Mouse (Mus musculus) CH12.LX (cell line): ENCODE results near the gene Epas1. TPM values are rescaled to one million over a fixed set of nuclear protein-coding genes. Genes with fewer than 3 reads are reported as not detected.

Experiments used
- DNase-seq: peaks from one replicate; pipeline ENCODE4 v3.0.0-alpha.2; 2013; ENCODE audit errors: extremely low read depth
- H3K27ac ChIP-seq: 2 replicates; pipeline ENCODE4 v1.5.1; 2012; ENCODE audit warnings: low read depth, mild to moderate bottlenecking, control low read depth, moderate library complexity; ENCODE audit not compliant: insufficient read depth
- H3K27me3 ChIP-seq: replicated peaks from 2 replicates; pipeline ENCODE3; 2012; ENCODE audit warnings: inconsistent platforms
- H3K36me3 ChIP-seq, 2 experiments: replicated peaks in 1 of 2; 2 replicates each; pipeline versions ENCODE3 to v1.6.1; 2012; ENCODE audit warnings: inconsistent platforms in 1 of 2, low read length in 1 of 2, mild to moderate bottlenecking in 1 of 2, mixed read lengths in 1 of 2, moderate library complexity in 1 of 2; ENCODE audit not compliant: control insufficient read depth in 1 of 2, insufficient read depth in 1 of 2
- H3K4me1 ChIP-seq, 2 experiments: 2 replicates each; pipeline ENCODE4 v1.6.1; 2012; ENCODE audit warnings: inconsistent platforms in 1 of 2, moderate library complexity in 1 of 2; ENCODE audit not compliant: insufficient read depth in 2 of 2, control insufficient read depth in 1 of 2
- H3K4me2 ChIP-seq: 2 replicates; pipeline ENCODE4 v1.6.1; 2012; ENCODE audit warnings: low read depth, mild to moderate bottlenecking, control low read depth; ENCODE audit not compliant: poor library complexity, insufficient read depth, severe bottlenecking
- H3K4me3 ChIP-seq, 3 experiments: fragments of 150-350 bp in 1 of 3; sonication (generic) in 1 of 3; replicated peaks in 1 of 3; 2 replicates each; pipeline versions ENCODE3 to v1.5.1; 2011 to 2012; ENCODE audit warnings: low read depth in 2 of 3, low read length in 2 of 3, mild to moderate bottlenecking in 2 of 3, moderate library complexity in 2 of 3, control low read depth in 1 of 3, improper control_type of control experiment in 1 of 3, inconsistent platforms in 1 of 3, mixed read lengths in 1 of 3; ENCODE audit not compliant: poor library complexity in 1 of 3
- H3K79me2 ChIP-seq: replicated peaks from 2 replicates; pipeline ENCODE4 v1.6.1; 2012; ENCODE audit warnings: mild to moderate bottlenecking, moderate library complexity; ENCODE audit not compliant: control insufficient read depth, poor library complexity, insufficient read depth, severe bottlenecking; ENCODE audit errors: extremely low read depth
- H3K9ac ChIP-seq: 2 replicates; pipeline ENCODE4 v1.6.1; 2012; ENCODE audit warnings: low read depth, mild to moderate bottlenecking, control low read depth, moderate library complexity; ENCODE audit not compliant: insufficient read depth
- H3K9me3 ChIP-seq: replicated peaks from 2 replicates; pipeline ENCODE3; 2012; ENCODE audit warnings: low read length, inconsistent platforms, mixed read lengths
- CHD2 ChIP-seq: IDR thresholded peaks from 2 replicates; pipeline ENCODE4 v1.6.1; 2011; ENCODE audit warnings: low read length, improper control_type of control experiment
- CTCF ChIP-seq, 2 experiments: IDR thresholded peaks in 1 of 2; conservative IDR thresholded peaks in 1 of 2; 2 replicates each; pipeline ENCODE4 v1.5.1; 2011 to 2012; ENCODE audit warnings: low read depth in 2 of 2, low read length in 2 of 2, improper control_type of control experiment in 1 of 2, inconsistent platforms in 1 of 2, mild to moderate bottlenecking in 1 of 2, moderate library complexity in 1 of 2
- ELF1 ChIP-seq: IDR thresholded peaks from 2 replicates; pipeline ENCODE4 v1.6.1; 2014; ENCODE audit warnings: low read depth, mild to moderate bottlenecking, inconsistent platforms, low read length, improper control_type of control experiment
- EP300 ChIP-seq: IDR thresholded peaks from 2 replicates; pipeline ENCODE4 v1.6.1; 2011; ENCODE audit warnings: low read length, improper control_type of control experiment
- ETS1 ChIP-seq: conservative IDR thresholded peaks from 2 replicates; pipeline ENCODE4 v1.6.1; 2012; ENCODE audit warnings: low read depth, mild to moderate bottlenecking, inconsistent platforms, low read length, improper control_type of control experiment, moderate library complexity
- JUND ChIP-seq: conservative IDR thresholded peaks from 2 replicates; pipeline ENCODE4 v1.6.1; 2011; ENCODE audit warnings: low read depth, low read length, improper control_type of control experiment
- KAT2A ChIP-seq: IDR thresholded peaks from 2 replicates; pipeline ENCODE4 v1.6.1; 2012; ENCODE audit warnings: low read length, improper control_type of control experiment, inconsistent platforms; ENCODE audit not compliant: insufficient replicate concordance
- MAFK ChIP-seq: IDR thresholded peaks from 2 replicates; pipeline ENCODE4 v1.6.1; 2011; ENCODE audit warnings: low read length, improper control_type of control experiment; ENCODE audit not compliant: insufficient replicate concordance
- MAX ChIP-seq: IDR thresholded peaks from 2 replicates; pipeline ENCODE4 v1.6.1; 2011; ENCODE audit warnings: low read length, improper control_type of control experiment
- MAZ ChIP-seq: IDR thresholded peaks from 2 replicates; pipeline ENCODE4 v1.6.1; 2012; ENCODE audit warnings: low read depth, mild to moderate bottlenecking, inconsistent platforms, low read length, improper control_type of control experiment, moderate library complexity
- MEF2A ChIP-seq: IDR thresholded peaks from 2 replicates; pipeline ENCODE4 v1.6.1; 2014; ENCODE audit warnings: low read depth, mild to moderate bottlenecking, inconsistent platforms, low read length, improper control_type of control experiment, borderline replicate concordance
- MXI1 ChIP-seq: IDR thresholded peaks from 2 replicates; pipeline ENCODE4 v1.6.1; 2011; ENCODE audit warnings: mild to moderate bottlenecking, low read depth, low read length, improper control_type of control experiment
- MYC ChIP-seq: IDR thresholded peaks from 2 replicates; pipeline ENCODE4 v1.6.1; 2011; ENCODE audit warnings: low read depth, mild to moderate bottlenecking, improper control_type of control experiment, low read length
- NRF1 ChIP-seq: IDR thresholded peaks from 2 replicates; pipeline ENCODE4 v1.6.1; 2014; ENCODE audit warnings: low read depth, mild to moderate bottlenecking, inconsistent platforms, low read length, improper control_type of control experiment, moderate library complexity
- PAX5 ChIP-seq: IDR thresholded peaks from 2 replicates; pipeline ENCODE4 v1.6.1; 2012; ENCODE audit warnings: low read length, inconsistent platforms, mixed read lengths
- POLR2A ChIP-seq: IDR thresholded peaks from 2 replicates; pipeline ENCODE4 v1.6.1; 2011; ENCODE audit warnings: low read depth, mild to moderate bottlenecking, improper control_type of control experiment, low read length
- POLR2AphosphoS2 ChIP-seq: IDR thresholded peaks from 2 replicates; pipeline ENCODE4 v1.6.1; 2011; ENCODE audit warnings: low read depth, low read length, improper control_type of control experiment
- SIN3A ChIP-seq: IDR thresholded peaks from 2 replicates; pipeline ENCODE4 v1.6.1; 2012; ENCODE audit warnings: low read length, improper control_type of control experiment, inconsistent platforms
- SMC3 ChIP-seq: IDR thresholded peaks from 2 replicates; pipeline ENCODE4 v1.6.1; 2011; ENCODE audit warnings: low read depth, low read length, improper control_type of control experiment
- TBP ChIP-seq: conservative IDR thresholded peaks from 2 replicates; pipeline ENCODE4 v1.6.1; 2011; ENCODE audit warnings: low read depth, low read length, improper control_type of control experiment
- TCF12 ChIP-seq: IDR thresholded peaks from 2 replicates; pipeline ENCODE4 v1.6.1; 2014; ENCODE audit warnings: low read depth, mild to moderate bottlenecking, inconsistent platforms, low read length, improper control_type of control experiment
- USF2 ChIP-seq: conservative IDR thresholded peaks from 2 replicates; pipeline ENCODE4 v1.6.1; 2011; ENCODE audit warnings: low read depth, low read length, improper control_type of control experiment
- ZMIZ1 ChIP-seq: IDR thresholded peaks from 2 replicates; pipeline ENCODE4 v1.6.1; 2012; ENCODE audit warnings: low read depth, mild to moderate bottlenecking, inconsistent platforms, low read length, improper control_type of control experiment
- dilution Hi-C: fragments of 300-500 bp; cut with MboI; formaldehyde crosslinking; loops from 2 replicates; pipeline ENCODE4 v1.14.3; 2020; ENCODE audit warnings: low sequenced_read_pairs; ENCODE audit not compliant: extremely low pct_unique_long_range_greater_than_20kb, extremely low pct_ligation_motif_present
- in situ Hi-C: fragments of 300-500 bp; cut with MboI; formaldehyde crosslinking; loops from 3 replicates; pipeline ENCODE4 v1.14.3; 2019; ENCODE audit warnings: low sequenced_read_pairs, low pct_ligation_motif_present, low pct_unique_long_range_greater_than_20kb, mixed read lengths
- polyA plus RNA-seq: library from polyadenylated mRNA; unstranded; fragments of >175 nt; gene quantifications from 2 replicates; pipeline ENCODE4 v1.2.1, GENCODE M21; 2012; ENCODE audit warnings: low read depth; ENCODE audit not compliant: insufficient read length
- total RNA-seq, 2 experiments: library from RNA; depleted of rRNA; stranded (reverse); fragments of 300-350 nt in 1 of 2; fragments of >200 nt in 1 of 2; gene quantifications; 2 replicates each; pipeline ENCODE4 v1.2.3; 2012 to 2014

Epas1 gene
- total and polyA plus RNA-seq, 3 experiments: 0.08 to 0.14 (median 0.11) TPM

- in situ Hi-C loops (no loop called here), dilution Hi-C loops (loop anchor here (25.0 kb wide), 1 partner anchor 100 kb away; no protein-coding TSS in a partner anchor)
- H3K9ac ChIP-seq: no peak overlapping the region
- no peak overlapping the region for H3K27ac ChIP-seq
- no peaks in the 10 kb centered on the region for H3K27me3 ChIP-seq
- no peaks in the 10 kb centered on the region for H3K36me3 ChIP-seq
- TF ChIP-seq MYC: no peak
- no peak for TF ChIP-seq CHD2
- no peak for TF ChIP-seq PAX5
- TF ChIP-seq USF2: no peak
- no peak for TF ChIP-seq MXI1
- no peak for TF ChIP-seq NRF1
- TF ChIP-seq CTCF (conservative IDR thresholded peaks at IDR 0.05 in 1 of 2, IDR thresholded peaks at IDR 0.05 in 1 of 2; ENCODE audit: low read depth in 2 of 2, low read length in 2 of 2): no peak
- TF ChIP-seq ETS1: no peak
- no peak for TF ChIP-seq POLR2AphosphoS2
- TF ChIP-seq POLR2A: no peak
- TF ChIP-seq MAZ: no peak
- no peak for TF ChIP-seq TBP
- TF ChIP-seq JUND: no peak
- TF ChIP-seq KAT2A: no peak
- TF ChIP-seq SMC3: no peak
- TF ChIP-seq MAFK: no peak
- TF ChIP-seq ELF1: no peak
- no peak for TF ChIP-seq TCF12
- H3K4me2 ChIP-seq: no peak overlapping the region
- DNase-seq: no peak
- H3K9me3 ChIP-seq: no peaks in the 10 kb centered on the region
- H3K4me3 ChIP-seq: no peak overlapping the region
- no peaks in the 10 kb centered on the region for H3K79me2 ChIP-seq
- H3K4me1 ChIP-seq: no peaks in the 10 kb centered on the region
Measured at GRCm38 (mm10) chr17:86762479-86763242, 9.2 kb downstream of the Epas1 start.

GRCm38 (mm10) chr17:86765762-86766404 is 12.4 kb downstream of the Epas1 start:
- in situ Hi-C loops: no loop called here
- Histone ChIP-seq H3K9ac (no peak overlapping the region), H3K27me3 (no peaks in the 10 kb centered on the region), H3K4me3 (no peak overlapping the region), H3K79me2 (no peaks in the 10 kb centered on the region), H3K4me1 (no peaks in the 10 kb centered on the region), H3K9me3 (no peaks in the 10 kb centered on the region), H3K4me2 (no peak overlapping the region), H3K27ac (no peak overlapping the region), H3K36me3 (no peaks in the 10 kb centered on the region)
- TF ChIP-seq MAX (no peak), MEF2A (no peak), EP300 (no peak), SIN3A (no peak), POLR2AphosphoS2 (no peak), MXI1 (no peak), ZMIZ1 (no peak)
- no peak for DNase-seq
- dilution Hi-C loops: loop anchor here (25.0 kb wide), 1 partner anchor 104 kb away; no protein-coding TSS in a partner anchor
